Mouse (Mus musculus) midbrain, embryonic 14.5 days (tissue): Measurements from ENCODE around the gene Fam71b. TPM values are rescaled to one million over a fixed set of nuclear protein-coding genes. Genes with fewer than 3 reads are reported as not detected.
"Not testable (repeated sequence)": the region's sequence is repeated elsewhere in the genome, so short reads cannot be mapped to it uniquely, and the experiment has no call there.

Experiments used
- ATAC-seq: fragments of 200-750 bp; cut with Nextera tagmentation; 2 replicates; pipeline ENCODE4 v1.8.0; 2017; ENCODE audit warnings: moderate number of reproducible peaks, moderate library complexity; ENCODE audit not compliant: low FRiP score, low TSS enrichment
- DNase-seq: peaks from one replicate; pipeline ENCODE4 v3.0.0-alpha.2; 2015
- H3K27ac ChIP-seq: fragments of 300-500 bp; sonication (generic); replicated peaks from 2 replicates; pipeline ENCODE4 v1.5.1; 2014; ENCODE audit warnings: mild to moderate bottlenecking, low read depth, low read length, moderate library complexity
- H3K27me3 ChIP-seq: fragments of 300-500 bp; sonication (generic); 2 replicates; pipeline ENCODE4 v1.6.1; 2014; ENCODE audit warnings: low read length, control low read depth, mixed read lengths; ENCODE audit not compliant: control insufficient read depth, insufficient read depth
- H3K36me3 ChIP-seq: fragments of 300-500 bp; sonication (generic); 2 replicates; pipeline ENCODE4 v1.6.1; 2014; ENCODE audit warnings: low read length, control low read depth; ENCODE audit not compliant: control insufficient read depth, insufficient read depth
- H3K4me1 ChIP-seq: fragments of 300-500 bp; sonication (generic); 2 replicates; pipeline ENCODE4 v1.6.1; 2014; ENCODE audit warnings: mild to moderate bottlenecking, antibody characterized with exemption, low read length, control low read depth; ENCODE audit not compliant: control insufficient read depth, insufficient read depth
- H3K4me2 ChIP-seq: fragments of 300-500 bp; sonication (generic); 2 replicates; pipeline ENCODE4 v1.6.1; 2014; ENCODE audit warnings: mild to moderate bottlenecking, low read length, moderate library complexity
- H3K4me3 ChIP-seq: fragments of 300-500 bp; sonication (generic); replicated peaks from 2 replicates; pipeline ENCODE4 v1.5.1; 2014; ENCODE audit warnings: low read depth, low read length
- H3K9ac ChIP-seq: fragments of 300-500 bp; sonication (generic); replicated peaks from 2 replicates; pipeline ENCODE4 v1.6.1; 2014; ENCODE audit warnings: mild to moderate bottlenecking, low read length, moderate library complexity
- H3K9me3 ChIP-seq: fragments of 300-500 bp; sonication (generic); 2 replicates; pipeline ENCODE4 v1.6.1; 2016; ENCODE audit warnings: low read length, control low read depth, mixed read lengths; ENCODE audit not compliant: control insufficient read depth
- WGBS: fragments of 180-500 bp; shearing (Covaris S2); extraction: QIAGEN DNeasy Blood & Tissue Kit; methylation state at CpG from one replicate; pipeline ENCODE4 v1.1.7; 2014; 5-methylcytosine and 5-hydroxymethylcytosine counted together
- polyA plus RNA-seq: library from polyadenylated mRNA; unstranded; fragments of >200 nt; fragmentation: Nextera tagmentation; extraction: Ambion mirVana; gene quantifications from 2 replicates; pipeline ENCODE4 v1.2.1, GENCODE M21; 2014

The Fam71b gene
- polyA plus RNA-seq, 1 experiment from 2014 or later = not detected

- Histone ChIP-seq H3K4me2 (no peak overlapping the region), H3K9me3 (no peaks in the 10 kb centered on the region), H3K36me3 (no peaks in the 10 kb centered on the region), H3K27ac (no peak overlapping the region), H3K4me1 (no peaks in the 10 kb centered on the region), H3K4me3 (no peak overlapping the region), H3K27me3 (no peaks in the 10 kb centered on the region), H3K9ac (no peak overlapping the region)
- no peak for DNase-seq
- WGBS = 89% methylated on average over 12 of the region's 12 CpGs
- ATAC-seq = no peak
Measured at GRCm38 (mm10) chr11:46401555-46401954, 5.2 kb downstream of the Fam71b start.

- no peaks in the 10 kb centered on the region for H3K36me3 ChIP-seq
- no peaks in the 10 kb centered on the region for H3K9me3 ChIP-seq
- H3K9ac ChIP-seq = no peak overlapping the region
- H3K4me1 ChIP-seq = no peaks in the 10 kb centered on the region
- WGBS = 84% methylated on average over 16 of the region's 16 CpGs
- H3K27ac ChIP-seq = no peak overlapping the region
- no peaks in the 10 kb centered on the region for H3K27me3 ChIP-seq
- no peak overlapping the region for H3K4me2 ChIP-seq
- H3K4me3 ChIP-seq = no peak overlapping the region
- DNase-seq (no peak), ATAC-seq (no peak)
Measured at GRCm38 (mm10) chr11:46404986-46405385, 8.6 kb downstream of the Fam71b start.

GRCm38 (mm10) chr11:46406721-46407120 is 10.4 kb downstream of the Fam71b start:
- Histone ChIP-seq H3K9me3 (no peaks in the 10 kb centered on the region), H3K4me1 (no peaks in the 10 kb centered on the region), H3K4me2 (no peak overlapping the region), H3K27me3 (no peaks in the 10 kb centered on the region), H3K27ac (no peak overlapping the region), H3K36me3 (no peaks in the 10 kb centered on the region), H3K4me3 (no peak overlapping the region), H3K9ac (no peak overlapping the region)
- whole genome bisulfite sequencing = 35% methylated on average over 10 of the region's 10 CpGs
- DNase-seq (no peak), ATAC-seq (no peak)

- Histone ChIP-seq H3K4me1 (no peaks in the 10 kb centered on the region), H3K36me3 (no peaks in the 10 kb centered on the region), H3K27me3 (no peaks in the 10 kb centered on the region), H3K4me3 (no peak overlapping the region), H3K9ac (no peak overlapping the region), H3K9me3 (no peaks in the 10 kb centered on the region), H3K27ac (no peak overlapping the region), H3K4me2 (no peak overlapping the region)
- no peak for DNase-seq
- WGBS = 61% methylated on average over 2 of the region's 2 CpGs
- no peak for ATAC-seq
Measured at GRCm38 (mm10) chr11:46410018-46410563, 13.7 kb downstream of the Fam71b start.

- Histone ChIP-seq H3K9me3 (no peaks in the 10 kb centered on the region), H3K27ac (no peak overlapping the region), H3K4me3 (no peak overlapping the region), H3K4me2 (no peak overlapping the region), H3K36me3 (no peaks in the 10 kb centered on the region), H3K4me1 (no peaks in the 10 kb centered on the region), H3K27me3 (no peaks in the 10 kb centered on the region), H3K9ac (no peak overlapping the region)
- ATAC-seq (no peak), DNase-seq (no peak)
- WGBS = 83% methylated on average over 1 of the region's 1 CpGs
Measured at GRCm38 (mm10) chr11:46418438-46418837, 22.1 kb downstream of the Fam71b start.

GRCm38 (mm10) chr11:46418860-46419259 is 22.5 kb downstream of the Fam71b start:
- DNase-seq (no peak), ATAC-seq (no peak)
- no peaks in the 10 kb centered on the region for H3K4me1 ChIP-seq
- H3K9me3 ChIP-seq = no peaks in the 10 kb centered on the region
- no peak overlapping the region for H3K4me3 ChIP-seq
- no peak overlapping the region for H3K4me2 ChIP-seq
- H3K27me3 ChIP-seq = no peaks in the 10 kb centered on the region
- WGBS = 85% methylated on average over 5 of the region's 5 CpGs
- no peaks in the 10 kb centered on the region for H3K36me3 ChIP-seq
- no peak overlapping the region for H3K27ac ChIP-seq
- no peak overlapping the region for H3K9ac ChIP-seq

GRCm38 (mm10) chr11:46421086-46421888 is 24.9 kb downstream of the Fam71b start:
- Histone ChIP-seq H3K27ac (no peak overlapping the region), H3K9me3 (no peaks in the 10 kb centered on the region), H3K4me3 (no peak overlapping the region), H3K9ac (no peak overlapping the region), H3K4me2 (no peak overlapping the region), H3K27me3 (no peaks in the 10 kb centered on the region), H3K4me1 (no peaks in the 10 kb centered on the region), H3K36me3 (no peaks in the 10 kb centered on the region)
- ATAC-seq (no peak), DNase-seq (no peak)
- 87% methylated on average over 8 of the region's 8 CpGs for WGBS

- H3K4me2 ChIP-seq, H3K27ac ChIP-seq, ATAC-seq, DNase-seq, H3K4me3 ChIP-seq, H3K9ac ChIP-seq, H3K9me3 ChIP-seq, H3K4me1 ChIP-seq, H3K36me3 ChIP-seq, H3K27me3 ChIP-seq: not testable (repeated sequence)
- WGBS = 38% methylated on average over 4 of the region's 4 CpGs
Measured at GRCm38 (mm10) chr11:46428131-46428530, 31.8 kb downstream of the Fam71b start.

- Histone ChIP-seq H3K4me2 (no peak overlapping the region), H3K27ac (no peak overlapping the region), H3K9ac (no peak overlapping the region), H3K4me3 (no peak overlapping the region), H3K36me3 (no peaks in the 10 kb centered on the region), H3K27me3 (no peaks in the 10 kb centered on the region), H3K9me3 (no peaks in the 10 kb centered on the region), H3K4me1 (no peaks in the 10 kb centered on the region)
- ATAC-seq (no peak), DNase-seq (no peak)
- 88% methylated on average over 2 of the region's 2 CpGs for WGBS
Measured at GRCm38 (mm10) chr11:46430123-46430522, 33.8 kb downstream of the Fam71b start.
